ENCODE assay signal across 8 mouse cellular contexts in genomic region chr14:54686522-54687143, GRCm38 (mm10). TPM values are rescaled to one million over a fixed set of nuclear protein-coding genes. Genes with fewer than 3 reads are reported as not detected.
DNase-seq lines count a peak whose midpoint lies in the region; ATAC-seq and TF ChIP-seq lines count a peak whose summit lies in the region.

Gene Acin1, minus strand, starts transcription at chr14:54686931.

- peak; percentile 99 for DNase-seq in CD4-positive helper T cell, adult 2 months (ENCODE audit: low read depth, low spot score)
- peak; percentile 99 for DNase-seq in brain, embryonic 18.5 days (ENCODE audit: low read depth, low spot score)
- peak; percentile 100 for DNase-seq in kidney, postnatal 0 days (ENCODE audit: low spot score)
- peak; percentile 99 for DNase-seq in liver, embryonic 11.5 days (ENCODE audit: low spot score)
- DNase-seq in naive thymus-derived CD4-positive, alpha-beta T cell, adult 2 months (ENCODE audit: low read depth): peak; percentile 100

- H3K27ac ChIP-seq in heart, embryonic 12.5 days (ENCODE audit: poor library complexity, severe bottlenecking): peak within 1 kb of the TSS; percentile 99
- H3K27ac ChIP-seq in kidney, postnatal 0 days: peak within 1 kb of the TSS; percentile 95
- peak within 1 kb of the TSS; percentile 97 for H3K27ac ChIP-seq in liver, embryonic 11.5 days (ENCODE audit: low read depth, low read length)
- peak within 1 kb of the TSS; percentile 96 for H3K27ac ChIP-seq in stomach, embryonic 14.5 days (ENCODE audit: low read length)

- no peak for TF ChIP-seq CTCF in kidney, postnatal 0 days (IDR thresholded peaks at IDR 0.05; ENCODE audit: low read depth)

- no peaks in the 10 kb centered on the region for H3K9me3 ChIP-seq in heart, embryonic 12.5 days (replicated peaks)
- H3K9me3 ChIP-seq in kidney, postnatal 0 days (replicated peaks; ENCODE audit: low read length): no peaks in the 10 kb centered on the region
- H3K9me3 ChIP-seq in liver, embryonic 11.5 days (ENCODE audit: control insufficient read depth, low read length): no peaks in the 10 kb centered on the region
- H3K9me3 ChIP-seq in stomach, embryonic 14.5 days (ENCODE audit: control insufficient read depth, low read depth, low read length): no peaks in the 10 kb centered on the region

- H3K4me3 ChIP-seq in heart, embryonic 12.5 days: peak within 1 kb of the TSS; percentile 97
- peak within 1 kb of the TSS; percentile 86 for H3K4me3 ChIP-seq in kidney, postnatal 0 days (replicated peaks; ENCODE audit: low read depth, low read length)
- peak within 1 kb of the TSS; percentile 82 for H3K4me3 ChIP-seq in liver, embryonic 11.5 days (ENCODE audit: low read depth, low read length)
- H3K4me3 ChIP-seq in stomach, embryonic 14.5 days (ENCODE audit: low read depth, low read length): peak within 1 kb of the TSS; percentile 84

- peaks cover 19% of the 10 kb centered on the region for H3K4me1 ChIP-seq in heart, embryonic 12.5 days (replicated peaks)
- peaks cover 4% of the 10 kb centered on the region; the same call in 1 of the 2 replicates for H3K4me1 ChIP-seq in kidney, postnatal 0 days (replicated peaks; ENCODE audit: insufficient read depth, low read length)
- peaks cover 19% of the 10 kb centered on the region for H3K4me1 ChIP-seq in liver, embryonic 11.5 days (replicated peaks; ENCODE audit: control insufficient read depth, insufficient read depth, low read length)
- peaks cover 13% of the 10 kb centered on the region; the same call in 1 of the 2 replicates for H3K4me1 ChIP-seq in stomach, embryonic 14.5 days (ENCODE audit: control insufficient read depth, insufficient read depth, low read length)

- H3K9ac ChIP-seq in heart, embryonic 12.5 days: peak within 1 kb of the TSS; percentile 97
- H3K9ac ChIP-seq in kidney, postnatal 0 days (ENCODE audit: low read depth, low read length): peak within 1 kb of the TSS; percentile 92
- peak within 1 kb of the TSS; percentile 95 for H3K9ac ChIP-seq in liver, embryonic 11.5 days (ENCODE audit: low read depth, low read length)
- H3K9ac ChIP-seq in stomach, embryonic 14.5 days (replicated peaks; ENCODE audit: low read depth, low read length): peak within 1 kb of the TSS; percentile 97

- ATAC-seq in erythroid progenitor cell, adult 5-6 weeks (replicated peaks; ENCODE audit: low FRiP score, poor library complexity, severe bottlenecking): peak; percentile 83
- peak; percentile 96 for ATAC-seq in heart, embryonic 12.5 days (ENCODE audit: insufficient number of reproducible peaks, low FRiP score)
- peak; percentile 97 for ATAC-seq in kidney, postnatal 0 days (replicated peaks; ENCODE audit: low FRiP score, low read depth)
- peak; percentile 93 for ATAC-seq in liver, embryonic 11.5 days (replicated peaks; ENCODE audit: low FRiP score)
- peak; percentile 96 for ATAC-seq in stomach, embryonic 14.5 days (ENCODE audit: insufficient number of reproducible peaks, insufficient read depth, low FRiP score, low read depth)

- no peaks in the 10 kb centered on the region for H3K27me3 ChIP-seq in heart, embryonic 12.5 days (replicated peaks)
- H3K27me3 ChIP-seq in kidney, postnatal 0 days (ENCODE audit: insufficient read depth, low read length): no peaks in the 10 kb centered on the region
- H3K27me3 ChIP-seq in liver, embryonic 11.5 days (replicated peaks; ENCODE audit: control insufficient read depth, insufficient read depth, low read length): no peaks in the 10 kb centered on the region
- H3K27me3 ChIP-seq in stomach, embryonic 14.5 days (ENCODE audit: control insufficient read depth, insufficient read depth, low read length): no peaks in the 10 kb centered on the region

- H3K36me3 ChIP-seq in heart, embryonic 12.5 days: peaks cover 39% of the 10 kb centered on the region
- peaks cover 11% of the 10 kb centered on the region for H3K36me3 ChIP-seq in kidney, postnatal 0 days (ENCODE audit: insufficient read depth, low read length)
- H3K36me3 ChIP-seq in liver, embryonic 11.5 days (ENCODE audit: control insufficient read depth, insufficient read depth, low read length): peaks cover 27% of the 10 kb centered on the region; the same call in 1 of the 2 replicates
- H3K36me3 ChIP-seq in stomach, embryonic 14.5 days (ENCODE audit: control insufficient read depth, insufficient read depth, low read length): peaks cover 24% of the 10 kb centered on the region

- WGBS in heart, embryonic 12.5 days: under 1% methylated on average over 44 of the region's 44 CpGs
- under 1% methylated on average over 44 of the region's 44 CpGs for WGBS in kidney, postnatal 0 days
- WGBS in liver, embryonic 11.5 days: under 1% methylated on average over 44 of the region's 44 CpGs
- under 1% methylated on average over 44 of the region's 44 CpGs for WGBS in stomach, embryonic 14.5 days

- peak within 1 kb of the TSS; percentile 96 for H3K4me2 ChIP-seq in heart, embryonic 12.5 days
- H3K4me2 ChIP-seq in kidney, postnatal 0 days (ENCODE audit: low read length): peak within 1 kb of the TSS; percentile 82
- H3K4me2 ChIP-seq in liver, embryonic 11.5 days: peak within 1 kb of the TSS; percentile 76
- H3K4me2 ChIP-seq in stomach, embryonic 14.5 days (replicated peaks; ENCODE audit: low read depth, low read length): peak within 1 kb of the TSS; percentile 72

RNA-seq across cellular contexts. Expression of gene Acin1, which starts in this region (rescaled TPM):
- 153 and 270 TPM in 2 replicates for total RNA-seq in erythroid progenitor cell, adult 5-6 weeks (2015; ENCODE audit: low replicate concordance)
- total RNA-seq in erythroid progenitor cell, adult 5-6 weeks (2017; ENCODE audit: low replicate concordance): 381 and 431 TPM in 2 replicates
- 85.1 and 89.0 TPM in 2 replicates for polyA plus RNA-seq in heart, embryonic 12.5 days (2016; fragmentation: Nextera tagmentation; extraction: Ambion mirVana)
- 86.7 and 90.1 TPM in 2 replicates for polyA plus RNA-seq in kidney, postnatal 0 days (2015; fragmentation: Nextera tagmentation; extraction: Ambion mirVana)
- 98.8 and 109 TPM in 2 replicates for polyA plus RNA-seq in liver, embryonic 11.5 days (2014; fragmentation: Nextera tagmentation; extraction: Ambion mirVana)
- polyA plus RNA-seq in stomach, embryonic 14.5 days (2014; fragmentation: Nextera tagmentation; extraction: Ambion mirVana): 145 and 147 TPM in 2 replicates

Comparison
In these comparisons a context has a peak if more than half of its experiments do, and no peak if none do; other contexts are left out.
1. Peak in every context shown above with its lines: DNase-seq, ATAC-seq, H3K4me3 ChIP-seq and H3K27ac ChIP-seq.